Comparison of ENCODE assay signal across 9 mouse cellular contexts in genomic region chr2:92423702-92424461, GRCm38 (mm10). TPM values are rescaled to one million over a fixed set of nuclear protein-coding genes. Genes with fewer than 3 reads are reported as not detected.
A peak's percentile ranks its signal among the peaks of the same experiment; 100 is the strongest.
DNase-seq lines count a peak whose midpoint lies in the region; ATAC-seq and TF ChIP-seq lines count a peak whose summit lies in the region.
"Had no signal": no experiment of that assay in that cellular context is flagged by ENCODE, and none has a peak within 500 bp of the region (broad histone marks: within the 10 kb centered on the region; RNA-seq: fewer than 3 reads in every experiment).

No protein-coding gene starts in this region.

- peaks cover 56% of the 10 kb centered on the region for H3K4me1 ChIP-seq in forebrain, embryonic 15.5 days
- peaks cover 54% of the 10 kb centered on the region for H3K4me1 ChIP-seq in heart, postnatal 0 days (ENCODE audit: control insufficient read depth, insufficient read depth)

- peak; percentile 21; the same call in 1 of the 2 replicates for TF ChIP-seq CTCF in heart, postnatal 0 days (IDR thresholded peaks at IDR 0.05; ENCODE audit: low read depth)

- H3K4me3 ChIP-seq in forebrain, embryonic 15.5 days, result no peak overlapping the region
- H3K4me3 ChIP-seq in heart, postnatal 0 days (ENCODE audit: low read depth, low read length), result no peak overlapping the region

- no peak overlapping the region for H3K4me2 ChIP-seq in forebrain, embryonic 15.5 days (replicated peaks)
- H3K4me2 ChIP-seq in heart, postnatal 0 days (ENCODE audit: low read depth, low read length), result no peak overlapping the region

- TF ChIP-seq EP300 in heart, postnatal 0 days (IDR thresholded peaks at IDR 0.05; ENCODE audit: low read depth), result peak; percentile 79; the same call in 1 of the 2 replicates

- H3K27me3 ChIP-seq in forebrain, embryonic 15.5 days, result no peaks in the 10 kb centered on the region
- H3K27me3 ChIP-seq in heart, postnatal 0 days (ENCODE audit: control insufficient read depth, insufficient read depth, low read length), result no peaks in the 10 kb centered on the region

- peaks cover 43% of the 10 kb centered on the region for H3K36me3 ChIP-seq in forebrain, embryonic 15.5 days
- peaks cover 51% of the 10 kb centered on the region for H3K36me3 ChIP-seq in heart, postnatal 0 days (replicated peaks; ENCODE audit: control insufficient read depth, insufficient read depth, low read length)

- H3K27ac ChIP-seq in forebrain, embryonic 15.5 days (replicated peaks), result peak overlapping the region; percentile 81
- H3K27ac ChIP-seq in heart, postnatal 0 days (ENCODE audit: low read depth), result peak overlapping the region; percentile 90

- H3K9ac ChIP-seq in forebrain, embryonic 15.5 days (replicated peaks), result no peak overlapping the region
- H3K9ac ChIP-seq in heart, postnatal 0 days (replicated peaks; ENCODE audit: low read depth, low read length), result peak overlapping the region; percentile 24; the same call in 1 of the 2 replicates

- 49% methylated on average over 9 of the region's 9 CpGs for WGBS in forebrain, embryonic 15.5 days
- WGBS in heart, postnatal 0 days, result 46% methylated on average over 9 of the region's 9 CpGs

- no peaks in the 10 kb centered on the region for H3K9me3 ChIP-seq in forebrain, embryonic 15.5 days
- H3K9me3 ChIP-seq in heart, postnatal 0 days (replicated peaks; ENCODE audit: control insufficient read depth, low read length), result no peaks in the 10 kb centered on the region
- H3K9me3 ChIP-seq: G1E had no signal

- peak; percentile 28 for DNase-seq in 3134 (ENCODE audit: extremely low read depth, insufficient read length, low spot score)
- peak; percentile 97 for DNase-seq in brain, adult 2 months (ENCODE audit: low read depth, low spot score)
- DNase-seq in heart, postnatal 0 days (ENCODE audit: low spot score), result peak; percentile 89
- DNase-seq in kidney, postnatal 25 days, result peak; percentile 97 to 99
- peak; percentile 98 for DNase-seq in lung, postnatal 10 days
- DNase-seq in right cerebral cortex, postnatal 10 days (ENCODE audit: low spot score in 2 of 2), result peak; percentile 89 to 90
- no peak for DNase-seq in B cell, adult 2 months

- ATAC-seq in forebrain, embryonic 15.5 days (replicated peaks), result peak; percentile 53
- peak; percentile 91 for ATAC-seq in heart, postnatal 0 days (ENCODE audit: insufficient read depth, low read depth)

RNA-seq across cellular contexts. Expression of gene Cry2, which starts 10.0 kb away (rescaled TPM):
- polyA plus RNA-seq in forebrain, embryonic 15.5 days (2015; fragmentation: Nextera tagmentation; extraction: Ambion mirVana), result 37.0 and 37.2 TPM in 2 replicates
- total RNA-seq in heart, postnatal 0 days (2014; rRNA removed; ENCODE audit: low replicate concordance), result 9.5 and 15.3 TPM in 2 replicates
- polyA plus RNA-seq in heart, postnatal 0 days (2015; fragmentation: Nextera tagmentation; extraction: Ambion mirVana), result 14.0 and 17.3 TPM in 2 replicates

RNA-seq across cellular contexts. Expression of gene Mapk8ip1, which starts 22.8 kb away (rescaled TPM):
- polyA plus RNA-seq in forebrain, embryonic 15.5 days (2015; fragmentation: Nextera tagmentation; extraction: Ambion mirVana), result 119 and 120 TPM in 2 replicates
- total RNA-seq in heart, postnatal 0 days (2014; rRNA removed; ENCODE audit: low replicate concordance), result 5.6 and 8.4 TPM in 2 replicates
- polyA plus RNA-seq in heart, postnatal 0 days (2015; fragmentation: Nextera tagmentation; extraction: Ambion mirVana), result 2.7 and 3.1 TPM in 2 replicates

RNA-seq across cellular contexts. Expression of gene Slc35c1, which starts 36.5 kb away (rescaled TPM):
- polyA plus RNA-seq in forebrain, embryonic 15.5 days (2015; fragmentation: Nextera tagmentation; extraction: Ambion mirVana), result 9.7 and 10.9 TPM in 2 replicates
- total RNA-seq in heart, postnatal 0 days (2014; rRNA removed; ENCODE audit: low replicate concordance), result 2.7 and 4.6 TPM in 2 replicates
- 5.0 and 5.1 TPM in 2 replicates for polyA plus RNA-seq in heart, postnatal 0 days (2015; fragmentation: Nextera tagmentation; extraction: Ambion mirVana)

RNA-seq across cellular contexts. Expression of gene 1700029I15Rik, which starts 41.5 kb away (rescaled TPM):
- 6.8 and 10.6 TPM in 2 replicates for polyA plus RNA-seq in forebrain, embryonic 15.5 days (2015; fragmentation: Nextera tagmentation; extraction: Ambion mirVana)
- 2.8 and 4.6 TPM in 2 replicates for total RNA-seq in heart, postnatal 0 days (2014; rRNA removed; ENCODE audit: low replicate concordance)
- 0.56 and 0.87 TPM in 2 replicates for polyA plus RNA-seq in heart, postnatal 0 days (2015; fragmentation: Nextera tagmentation; extraction: Ambion mirVana)

RNA-seq across cellular contexts. Expression of gene Large2, which starts 49.2 kb away (rescaled TPM):
- 1.5 and 2.6 TPM in 2 replicates for polyA plus RNA-seq in forebrain, embryonic 15.5 days (2015; fragmentation: Nextera tagmentation; extraction: Ambion mirVana)
- not detected in 2 replicates for total RNA-seq in heart, postnatal 0 days (2014; rRNA removed; ENCODE audit: low replicate concordance)
- polyA plus RNA-seq in heart, postnatal 0 days (2015; fragmentation: Nextera tagmentation; extraction: Ambion mirVana), result 0.25 and 0.47 TPM in 2 replicates
- polyA plus RNA-seq: G1E had no signal

Comparison
In these comparisons a context has a peak if more than half of its experiments do, and no peak if none do; other contexts are left out.
1. DNase-seq: peak in 3134 (single experiment), brain, adult 2 months (single experiment), heart, postnatal 0 days (single experiment), kidney, postnatal 25 days (2 of 2), lung, postnatal 10 days (single experiment) and right cerebral cortex, postnatal 10 days (2 of 2); none in B cell, adult 2 months (0 of 2).
2. RNA of gene Mapk8ip1, which starts 22.8 kb away (polyA plus RNA-seq): 119 to 120 TPM in forebrain, embryonic 15.5 days; 2.7 to 3.1 TPM in heart, postnatal 0 days; every median in the first group is over 10 times any median in the second.